Mouse (Mus musculus) intestine, postnatal 0 days (tissue): ENCODE measurements around the gene Vmn2r98. TPM values are rescaled to one million over a fixed set of nuclear protein-coding genes. Genes with fewer than 3 reads are reported as not detected.
"Not testable (repeated sequence)": the region's sequence is repeated elsewhere in the genome, so short reads cannot be mapped to it uniquely, and the experiment has no call there.

Source experiments
- ATAC-seq: fragments of 200-750 bp; cut with Nextera tagmentation; 2 replicates; pipeline ENCODE4 v1.8.0; 2017; ENCODE audit warnings: mild to moderate bottlenecking, moderate TSS enrichment, moderate library complexity
- H3K27ac ChIP-seq: fragments of 300-500 bp; sonication (generic); 2 replicates; pipeline ENCODE4 v1.5.1; 2014; ENCODE audit warnings: mild to moderate bottlenecking, low read depth, low read length, moderate library complexity
- H3K27me3 ChIP-seq: fragments of 300-500 bp; sonication (generic); replicated peaks from 2 replicates; pipeline ENCODE4 v1.6.1; 2014; ENCODE audit warnings: low read length, mixed read lengths; ENCODE audit not compliant: control insufficient read depth, insufficient read depth
- H3K36me3 ChIP-seq: fragments of 300-500 bp; sonication (generic); 2 replicates; pipeline ENCODE4 v1.6.1; 2014; ENCODE audit warnings: mild to moderate bottlenecking, moderate library complexity; ENCODE audit not compliant: control insufficient read depth, insufficient read depth
- H3K4me1 ChIP-seq: fragments of 300-500 bp; sonication (generic); replicated peaks from 2 replicates; pipeline ENCODE4 v1.6.1; 2014; ENCODE audit warnings: antibody characterized with exemption, low read length, mixed read lengths; ENCODE audit not compliant: control insufficient read depth, insufficient read depth
- H3K4me2 ChIP-seq: fragments of 300-500 bp; sonication (generic); replicated peaks from 2 replicates; pipeline ENCODE4 v1.6.1; 2014; ENCODE audit warnings: low read depth, mild to moderate bottlenecking, moderate library complexity
- H3K4me3 ChIP-seq: fragments of 300-500 bp; sonication (generic); 2 replicates; pipeline ENCODE4 v1.5.1; 2014; ENCODE audit warnings: low read depth, low read length
- H3K9ac ChIP-seq: fragments of 300-500 bp; sonication (generic); 2 replicates; pipeline ENCODE4 v1.6.1; 2014; ENCODE audit warnings: mild to moderate bottlenecking, low read depth, low read length
- H3K9me3 ChIP-seq: fragments of 300-500 bp; sonication (generic); 2 replicates; pipeline ENCODE4 v1.6.1; 2016; ENCODE audit warnings: mixed run types; ENCODE audit not compliant: control insufficient read depth
- CTCF ChIP-seq: sonication (generic); IDR thresholded peaks from 2 replicates; pipeline ENCODE4 v1.5.1; 2016; ENCODE audit warnings: low read depth, mild to moderate bottlenecking, control low read depth, antibody characterized with exemption, moderate library complexity
- WGBS: fragments of 180-500 bp; shearing (Covaris S2); extraction: QIAGEN DNeasy Blood & Tissue Kit; methylation state at CpG from one replicate; pipeline ENCODE4 v1.1.7; 2014; 5-methylcytosine and 5-hydroxymethylcytosine counted together
- polyA plus RNA-seq: library from polyadenylated mRNA; unstranded; fragments of >200 nt; fragmentation: Nextera tagmentation; extraction: Ambion mirVana; gene quantifications from 2 replicates; pipeline ENCODE4 v1.2.1, GENCODE M21; 2015

Vmn2r98 gene
- not detected in 2 replicates for polyA plus RNA-seq

DNA sequence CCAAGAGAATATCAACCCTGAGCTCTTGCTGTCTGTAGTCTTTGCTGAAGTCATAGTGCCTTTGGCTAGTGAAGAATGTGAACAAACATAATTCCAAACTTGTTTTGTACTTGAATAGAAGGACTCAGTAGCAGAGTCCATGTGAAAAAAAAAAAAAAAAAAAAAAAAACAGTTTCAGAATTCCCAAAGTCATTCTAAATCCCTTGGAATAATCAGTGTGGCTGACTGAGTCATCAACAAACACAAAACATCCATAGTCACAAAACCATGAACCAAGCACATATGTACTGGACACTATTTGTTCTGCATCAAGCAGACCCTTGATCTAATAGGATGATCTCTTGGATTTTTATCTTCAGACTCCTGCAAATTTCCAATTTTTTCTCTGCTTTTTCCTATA is at the start of gene Vmn2r98:
Gene Vmn2r98 (plus strand): TSS at position 301 of the 400 bp plus-strand sequence.
- not testable (repeated sequence) for H3K4me2 ChIP-seq, H3K9ac ChIP-seq, H3K27me3 ChIP-seq, H3K9me3 ChIP-seq, H3K4me3 ChIP-seq, H3K36me3 ChIP-seq, H3K4me1 ChIP-seq, ATAC-seq, H3K27ac ChIP-seq

DNA sequence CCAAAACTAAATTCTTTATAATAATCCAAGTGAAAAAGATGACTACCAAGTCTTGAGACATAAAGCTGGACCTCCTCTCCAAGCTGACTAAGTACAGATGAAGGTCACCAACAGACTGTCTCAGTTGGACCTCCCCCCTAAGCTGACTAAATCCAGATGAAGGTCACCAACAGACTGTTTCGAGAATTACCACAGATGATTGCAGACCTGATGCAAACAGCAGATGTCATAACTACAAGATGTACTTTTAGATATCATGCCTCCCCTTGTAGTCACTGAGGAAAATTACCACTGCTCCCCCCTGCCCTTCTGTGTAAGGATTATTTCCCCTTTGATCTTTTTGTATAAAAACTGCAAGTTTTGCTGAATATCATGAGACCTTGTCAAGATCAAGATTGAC is 21.8 kb upstream of the Vmn2r98 start:
- not testable (repeated sequence) for H3K4me2 ChIP-seq, H3K27ac ChIP-seq, H3K4me1 ChIP-seq, H3K27me3 ChIP-seq, H3K9me3 ChIP-seq, H3K36me3 ChIP-seq, H3K9ac ChIP-seq, ATAC-seq, H3K4me3 ChIP-seq
- 51% methylated on average over 1 of the region's 1 CpGs for WGBS

DNA sequence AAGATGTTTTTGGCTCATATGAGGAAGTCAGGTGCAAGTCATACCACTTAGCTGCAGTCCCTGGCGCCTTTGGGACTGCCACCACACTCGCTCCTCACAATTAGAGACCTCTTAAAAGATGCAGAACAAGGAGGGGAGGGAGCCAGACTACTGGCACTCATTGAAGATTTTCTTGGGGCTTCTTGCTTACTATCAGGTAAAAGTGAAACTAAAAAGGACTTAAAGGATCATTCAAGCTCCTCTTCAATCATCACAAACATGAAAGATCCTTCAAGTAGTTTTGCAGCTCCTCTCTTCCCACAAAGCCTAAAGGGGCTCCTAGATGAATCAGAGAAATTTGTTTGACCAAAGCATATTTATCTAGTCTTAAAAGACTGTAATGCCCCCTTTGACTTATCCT is 21.3 kb upstream of the Vmn2r98 start:
- 57% methylated on average over 2 of the region's 2 CpGs for WGBS
- no peak for TF ChIP-seq CTCF
- no peak for ATAC-seq
- Histone ChIP-seq H3K9ac (no peak overlapping the region), H3K4me1 (no peaks in the 10 kb centered on the region), H3K36me3 (no peaks in the 10 kb centered on the region), H3K9me3 (peaks cover 4% of the 10 kb centered on the region; the same call in 1 of the 2 replicates), H3K27me3 (no peaks in the 10 kb centered on the region), H3K27ac (no peak overlapping the region), H3K4me3 (no peak overlapping the region), H3K4me2 (no peak overlapping the region)

DNA sequence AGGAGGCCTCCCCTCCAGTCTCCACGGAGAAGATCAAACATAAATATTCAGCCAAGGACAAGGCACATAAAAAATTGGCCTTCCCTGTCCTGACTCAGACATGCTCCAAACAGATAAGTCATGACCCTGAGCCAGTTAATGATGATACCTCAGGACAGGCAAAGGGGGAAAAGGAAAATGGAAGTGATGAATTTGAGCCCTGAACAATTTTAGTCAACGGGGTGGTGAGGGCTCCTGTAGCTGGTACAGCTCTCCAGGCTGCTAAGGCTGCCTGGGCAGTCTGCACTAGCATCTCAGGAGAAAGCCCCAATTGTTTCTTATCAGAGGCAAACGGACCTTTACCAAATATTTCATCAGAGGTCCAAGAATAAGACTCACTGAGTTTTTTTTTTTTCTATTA is 20.5 kb upstream of the Vmn2r98 start:
- WGBS: 54% methylated on average over 3 of the region's 3 CpGs
- Histone ChIP-seq H3K4me3 (no peak overlapping the region), H3K9me3 (peaks cover 7% of the 10 kb centered on the region; the same call in 1 of the 2 replicates), H3K4me2 (no peak overlapping the region), H3K9ac (no peak overlapping the region), H3K27ac (no peak overlapping the region), H3K36me3 (no peaks in the 10 kb centered on the region), H3K4me1 (no peaks in the 10 kb centered on the region), H3K27me3 (no peaks in the 10 kb centered on the region)
- no peak for TF ChIP-seq CTCF
- ATAC-seq: no peak

Other genes with a start within 250 kb of the Vmn2r98 start
- gene Vmn2r97, start 139.2 kb upstream of the Vmn2r98 start, polyA plus RNA-seq: not detected in 2 replicates